Mouse (Mus musculus) stomach, embryonic 16.5 days (tissue): Measurements from ENCODE around the gene Stoml1. TPM values are rescaled to one million over a fixed set of nuclear protein-coding genes. Genes with fewer than 3 reads are reported as not detected.
"Not testable (repeated sequence)": the region's sequence is repeated elsewhere in the genome, so short reads cannot be mapped to it uniquely, and the experiment has no call there.

ENCODE experiments used
- ATAC-seq: fragments of 200-750 bp; cut with Nextera tagmentation; 2 replicates; pipeline ENCODE4 v1.8.0; 2017; ENCODE audit warnings: moderate number of reproducible peaks, moderate TSS enrichment; ENCODE audit not compliant: insufficient read depth, low FRiP score
- H3K27ac ChIP-seq: fragments of 300-500 bp; sonication (generic); 2 replicates; pipeline ENCODE4 v1.5.1; 2014; ENCODE audit warnings: low read length
- H3K27me3 ChIP-seq: fragments of 300-500 bp; sonication (generic); 2 replicates; pipeline ENCODE4 v1.6.1; 2014; ENCODE audit warnings: low read length, control low read depth, mixed read lengths; ENCODE audit not compliant: control insufficient read depth, insufficient read depth
- H3K36me3 ChIP-seq: fragments of 300-500 bp; sonication (generic); 2 replicates; pipeline ENCODE4 v1.6.1; 2014; ENCODE audit warnings: low read length; ENCODE audit not compliant: control insufficient read depth, insufficient read depth
- H3K4me1 ChIP-seq: fragments of 300-500 bp; sonication (generic); 2 replicates; pipeline ENCODE4 v1.6.1; 2014; ENCODE audit warnings: low read length, control low read depth, mixed read lengths; ENCODE audit not compliant: control insufficient read depth, insufficient read depth
- H3K4me2 ChIP-seq: fragments of 300-500 bp; sonication (generic); 2 replicates; pipeline ENCODE4 v1.6.1; 2014; ENCODE audit warnings: low read depth, low read length, mixed read lengths
- H3K4me3 ChIP-seq: fragments of 300-500 bp; sonication (generic); replicated peaks from 2 replicates; pipeline ENCODE4 v1.5.1; 2014; ENCODE audit warnings: mild to moderate bottlenecking, low read length
- H3K9ac ChIP-seq: fragments of 300-500 bp; sonication (generic); 2 replicates; pipeline ENCODE4 v1.6.1; 2014; ENCODE audit warnings: low read length
- H3K9me3 ChIP-seq: fragments of 300-500 bp; sonication (generic); replicated peaks from 2 replicates; pipeline ENCODE4 v1.6.1; 2016; ENCODE audit warnings: low read length, control low read depth; ENCODE audit not compliant: control insufficient read depth
- WGBS: fragments of 180-500 bp; shearing (Covaris S2); extraction: QIAGEN DNeasy Blood & Tissue Kit; methylation state at CpG from one replicate; pipeline ENCODE4 v1.1.7; 2014; 5-methylcytosine and 5-hydroxymethylcytosine counted together
- polyA plus RNA-seq: library from polyadenylated mRNA; unstranded; fragments of >200 nt; fragmentation: Nextera tagmentation; extraction: Ambion mirVana; gene quantifications from 2 replicates; pipeline ENCODE4 v1.2.1, GENCODE M21; 2015

Stoml1 gene
- polyA plus RNA-seq, 1 experiment from 2014 or later: 26.0 TPM

- no peak overlapping the region for H3K4me2 ChIP-seq
- H3K27ac ChIP-seq: no peak overlapping the region
- H3K4me3 ChIP-seq: no peak overlapping the region
- no peaks in the 10 kb centered on the region for H3K27me3 ChIP-seq
- no peaks in the 10 kb centered on the region for H3K36me3 ChIP-seq
- H3K9ac ChIP-seq: peak overlapping the region; percentile 50; the same call in 1 of the 2 replicates
- peaks cover 10% of the 10 kb centered on the region for H3K4me1 ChIP-seq
- ATAC-seq: no peak
- H3K9me3 ChIP-seq: no peaks in the 10 kb centered on the region
- 59% methylated on average over 3 of the region's 3 CpGs for WGBS
Measured at GRCm38 (mm10) chr9:58267046-58267445, 14.1 kb downstream of the Stoml1 start.

GRCm38 (mm10) chr9:58268384-58269313, 15.7 kb downstream of the Stoml1 start:
- Histone ChIP-seq H3K9ac (no peak overlapping the region), H3K4me1 (peaks cover 10% of the 10 kb centered on the region), H3K4me3 (no peak overlapping the region), H3K36me3 (no peaks in the 10 kb centered on the region), H3K9me3 (no peaks in the 10 kb centered on the region), H3K27me3 (no peaks in the 10 kb centered on the region), H3K4me2 (no peak overlapping the region), H3K27ac (no peak overlapping the region)
- no peak for ATAC-seq
- 53% methylated on average over 12 of the region's 12 CpGs for WGBS

- Histone ChIP-seq H3K4me1 (peaks cover 18% of the 10 kb centered on the region), H3K27me3 (no peaks in the 10 kb centered on the region), H3K9ac (no peak overlapping the region), H3K36me3 (no peaks in the 10 kb centered on the region), H3K27ac (no peak overlapping the region), H3K4me3 (no peak overlapping the region), H3K9me3 (no peaks in the 10 kb centered on the region), H3K4me2 (no peak overlapping the region)
- WGBS: 58% methylated on average over 3 of the region's 3 CpGs
- no peak for ATAC-seq
Measured at GRCm38 (mm10) chr9:58270081-58270480, 17.1 kb downstream of the Stoml1 start.

GRCm38 (mm10) chr9:58271109-58271508, 18.1 kb downstream of the Stoml1 start:
- no peak for ATAC-seq
- Histone ChIP-seq H3K4me1 (peaks cover 24% of the 10 kb centered on the region), H3K27ac (no peak overlapping the region), H3K9me3 (no peaks in the 10 kb centered on the region), H3K4me2 (no peak overlapping the region), H3K36me3 (no peaks in the 10 kb centered on the region), H3K27me3 (no peaks in the 10 kb centered on the region), H3K9ac (no peak overlapping the region), H3K4me3 (no peak overlapping the region)
- WGBS: 80% methylated on average over 3 of the region's 3 CpGs

GRCm38 (mm10) chr9:58271551-58271950, 18.6 kb downstream of the Stoml1 start:
- not testable (repeated sequence) for H3K4me3 ChIP-seq, H3K9me3 ChIP-seq, H3K9ac ChIP-seq, H3K36me3 ChIP-seq, H3K27ac ChIP-seq, H3K4me2 ChIP-seq, ATAC-seq, H3K27me3 ChIP-seq
- H3K4me1 ChIP-seq: peaks cover 21% of the 10 kb centered on the region
- 91% methylated on average over 9 of the region's 9 CpGs for WGBS

- no peaks in the 10 kb centered on the region for H3K27me3 ChIP-seq
- 80% methylated on average over 2 of the region's 2 CpGs for WGBS
- H3K36me3 ChIP-seq: no peaks in the 10 kb centered on the region
- no peak overlapping the region for H3K4me3 ChIP-seq
- no peak overlapping the region for H3K4me2 ChIP-seq
- H3K4me1 ChIP-seq: peaks cover 16% of the 10 kb centered on the region
- ATAC-seq: no peak
- H3K27ac ChIP-seq: no peak overlapping the region
- no peak overlapping the region for H3K9ac ChIP-seq
- H3K9me3 ChIP-seq: no peaks in the 10 kb centered on the region
Measured at GRCm38 (mm10) chr9:58272068-58272541, 19.1 kb downstream of the Stoml1 start.

- Histone ChIP-seq H3K27ac (no peak overlapping the region), H3K9ac (no peak overlapping the region), H3K36me3 (no peaks in the 10 kb centered on the region), H3K4me2 (no peak overlapping the region), H3K9me3 (no peaks in the 10 kb centered on the region), H3K27me3 (no peaks in the 10 kb centered on the region), H3K4me1 (peaks cover 15% of the 10 kb centered on the region), H3K4me3 (no peak overlapping the region)
- ATAC-seq: no peak
- WGBS: 72% methylated on average over 9 of the region's 9 CpGs
Measured at GRCm38 (mm10) chr9:58272855-58273254, 19.9 kb downstream of the Stoml1 start.

- Histone ChIP-seq H3K4me3 (no peak overlapping the region), H3K4me2 (no peak overlapping the region), H3K4me1 (peaks cover 15% of the 10 kb centered on the region), H3K9me3 (no peaks in the 10 kb centered on the region), H3K9ac (no peak overlapping the region), H3K36me3 (no peaks in the 10 kb centered on the region), H3K27ac (no peak overlapping the region), H3K27me3 (no peaks in the 10 kb centered on the region)
- WGBS: 86% methylated on average over 7 of the region's 7 CpGs
- no peak for ATAC-seq
Measured at GRCm38 (mm10) chr9:58274101-58274604, 21.2 kb downstream of the Stoml1 start.

- H3K4me1 ChIP-seq: peaks cover 15% of the 10 kb centered on the region
- H3K27me3 ChIP-seq: no peaks in the 10 kb centered on the region
- H3K27ac ChIP-seq: peak overlapping the region; percentile 83
- WGBS: 35% methylated on average over 3 of the region's 3 CpGs
- no peaks in the 10 kb centered on the region for H3K9me3 ChIP-seq
- H3K36me3 ChIP-seq: no peaks in the 10 kb centered on the region
- ATAC-seq: no peak
- no peak overlapping the region for H3K9ac ChIP-seq
- 0 out of 2 replicates have a peak overlapping the region, but pooled peaks have one; percentile 31 for H3K4me2 ChIP-seq
- no peak overlapping the region for H3K4me3 ChIP-seq
Measured at GRCm38 (mm10) chr9:58274626-58275025, 21.7 kb downstream of the Stoml1 start.
